Mouse (Mus musculus) erythroblast, embryonic 14.5 days (primary cell): ENCODE measurements around the gene Ddx11. TPM values are rescaled to one million over a fixed set of nuclear protein-coding genes. Genes with fewer than 3 reads are reported as not detected.

ENCODE experiments used
- H3K27me3 ChIP-seq: 2 replicates; pipeline ENCODE4 v1.6.1; 2012; ENCODE audit warnings: inconsistent platforms; ENCODE audit not compliant: control insufficient read depth
- H3K36me3 ChIP-seq: 2 replicates; pipeline ENCODE4 v1.6.1; 2012; ENCODE audit warnings: mild to moderate bottlenecking, inconsistent platforms; ENCODE audit not compliant: control insufficient read depth
- H3K4me1 ChIP-seq: 2 replicates; pipeline ENCODE4 v1.6.1; 2012; ENCODE audit warnings: inconsistent platforms; ENCODE audit not compliant: control insufficient read depth
- H3K4me3 ChIP-seq: replicated peaks from 2 replicates; pipeline ENCODE3; 2012; ENCODE audit warnings: moderate library complexity, mild to moderate bottlenecking, inconsistent platforms
- H3K9me3 ChIP-seq: 2 replicates; pipeline ENCODE4 v1.6.1; 2012; ENCODE audit warnings: low read length, inconsistent platforms, mixed read lengths; ENCODE audit not compliant: control insufficient read depth
- GATA1 ChIP-seq: IDR thresholded peaks from 2 replicates; pipeline ENCODE4 v1.6.1; 2012; ENCODE audit warnings: low read length, inconsistent platforms, mixed read lengths
- TAL1 ChIP-seq: IDR thresholded peaks from 3 replicates; pipeline ENCODE4 v1.6.1; 2012; ENCODE audit warnings: low read length, inconsistent platforms, mixed read lengths
- polyA plus RNA-seq: library from polyadenylated mRNA; stranded (reverse); fragments of >175 nt; gene quantifications from 2 replicates; pipeline ENCODE4 v1.2.3, GENCODE M21; 2012

The Ddx11 gene
- 0.25 and 0.51 TPM in 2 replicates for polyA plus RNA-seq

- H3K9me3 ChIP-seq: no peaks in the 10 kb centered on the region
- peak within 1 kb of the TSS; percentile 73 for H3K4me3 ChIP-seq
- TF ChIP-seq GATA1: no peak
- no peak for TF ChIP-seq TAL1
- no peaks in the 10 kb centered on the region for H3K27me3 ChIP-seq
- peaks cover 46% of the 10 kb centered on the region for H3K4me1 ChIP-seq
- peaks cover 46% of the 10 kb centered on the region for H3K36me3 ChIP-seq
Measured at GRCm38 (mm10) chr17:66123066-66123815, at the start of gene Ddx11. Ddx11 (plus strand) TSS chr17:66123520.

DNA sequence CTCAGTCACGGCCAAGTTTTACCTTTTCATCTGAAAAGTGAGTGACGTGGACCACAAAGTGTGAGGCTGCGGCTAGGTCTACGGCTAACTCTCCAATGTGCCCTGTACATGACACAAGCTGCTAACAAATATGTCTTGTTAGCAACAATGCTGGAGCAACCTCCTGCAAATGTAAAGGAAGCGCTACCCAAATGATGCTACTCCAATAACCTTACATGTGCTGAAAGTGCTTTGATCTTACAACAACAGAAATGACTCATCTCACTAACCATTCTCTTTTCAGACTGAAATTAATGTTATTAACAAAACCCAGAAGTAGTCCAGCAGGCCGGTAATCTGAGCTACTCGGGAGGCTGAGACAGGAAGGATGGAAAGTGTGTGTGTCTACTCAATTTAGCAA, 49.3 kb upstream of the Ddx11 start:
- Histone ChIP-seq H3K4me1 (peaks cover 26% of the 10 kb centered on the region), H3K4me3 (no peak overlapping the region), H3K36me3 (peaks cover 8% of the 10 kb centered on the region), H3K27me3 (no peaks in the 10 kb centered on the region), H3K9me3 (no peaks in the 10 kb centered on the region)
- TF ChIP-seq TAL1 (no peak), GATA1 (no peak)

GRCm38 (mm10) chr17:66075827-66076173, 47.5 kb upstream of the Ddx11 start:
- H3K4me3 ChIP-seq: peak overlapping the region; percentile 73
- peaks cover 26% of the 10 kb centered on the region for H3K36me3 ChIP-seq
- no peaks in the 10 kb centered on the region for H3K27me3 ChIP-seq
- H3K9me3 ChIP-seq: no peaks in the 10 kb centered on the region
- TF ChIP-seq TAL1: no peak
- no peak for TF ChIP-seq GATA1
- H3K4me1 ChIP-seq: peaks cover 26% of the 10 kb centered on the region

- TF ChIP-seq GATA1: no peak
- no peak for TF ChIP-seq TAL1
- Histone ChIP-seq H3K4me3 (peak overlapping the region; percentile 73), H3K9me3 (no peaks in the 10 kb centered on the region), H3K36me3 (peaks cover 31% of the 10 kb centered on the region), H3K4me1 (peaks cover 26% of the 10 kb centered on the region), H3K27me3 (no peaks in the 10 kb centered on the region)
Measured at GRCm38 (mm10) chr17:66076174-66076927, 47.0 kb upstream of the Ddx11 start.

GRCm38 (mm10) chr17:66076934-66077333, 46.4 kb upstream of the Ddx11 start, which contains the start of gene Ankrd12:
Ankrd12 (minus strand) TSS chr17:66077089.
- Histone ChIP-seq H3K9me3 (no peaks in the 10 kb centered on the region), H3K4me1 (peaks cover 24% of the 10 kb centered on the region), H3K27me3 (no peaks in the 10 kb centered on the region), H3K4me3 (peak within 1 kb of the TSS; percentile 73), H3K36me3 (peaks cover 37% of the 10 kb centered on the region)
- TF ChIP-seq GATA1 (no peak), TAL1 (no peak)

DNA sequence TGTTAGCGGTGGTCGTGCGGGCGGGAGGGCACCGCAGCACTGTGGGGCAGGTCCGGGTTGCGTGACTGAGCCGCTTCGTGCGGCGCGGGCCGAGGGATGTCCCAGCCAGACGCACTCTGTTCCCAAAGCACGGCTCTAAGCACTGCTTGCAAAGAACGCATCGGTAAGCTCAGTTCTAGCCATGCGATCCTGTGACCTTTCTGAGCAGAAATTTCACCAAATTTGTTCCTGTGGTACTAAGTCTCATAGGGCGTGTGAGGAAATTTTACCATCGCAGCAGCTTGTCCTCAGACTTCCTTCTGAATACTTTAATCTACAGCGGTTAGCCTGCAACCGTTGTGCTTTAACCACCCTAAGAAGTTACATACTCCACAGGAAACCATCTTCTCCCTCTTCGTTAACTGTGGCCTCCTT, 45.9 kb upstream of the Ddx11 start:
- TF ChIP-seq TAL1 (no peak), GATA1 (no peak)
- peak overlapping the region; percentile 73 for H3K4me3 ChIP-seq
- peaks cover 38% of the 10 kb centered on the region for H3K36me3 ChIP-seq
- H3K4me1 ChIP-seq: peaks cover 24% of the 10 kb centered on the region
- no peaks in the 10 kb centered on the region for H3K9me3 ChIP-seq
- H3K27me3 ChIP-seq: no peaks in the 10 kb centered on the region

DNA sequence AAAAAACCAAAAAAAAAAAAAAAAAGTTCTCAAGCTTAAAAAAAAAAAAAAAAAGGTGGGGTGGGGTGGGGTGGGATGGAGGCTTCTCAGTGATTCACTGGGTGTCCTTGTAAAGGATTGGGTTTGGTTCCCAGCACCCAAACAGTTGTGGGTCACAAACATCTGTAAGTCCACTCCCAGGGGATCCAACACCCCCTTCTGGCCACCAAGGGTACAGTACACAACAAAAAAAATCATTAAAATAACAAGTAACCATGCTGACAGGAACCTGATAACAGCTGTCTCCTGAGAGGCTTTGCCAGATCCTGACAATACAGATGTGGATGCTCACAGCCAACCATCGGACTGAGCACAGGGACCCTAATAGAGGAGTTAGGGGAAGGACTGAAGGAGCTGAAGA, 38.8 kb upstream of the Ddx11 start:
- TF ChIP-seq GATA1 (no peak), TAL1 (no peak)
- Histone ChIP-seq H3K4me1 (peaks cover 2% of the 10 kb centered on the region; the same call in 1 of the 2 replicates), H3K36me3 (peaks cover 75% of the 10 kb centered on the region), H3K4me3 (no peak overlapping the region), H3K9me3 (no peaks in the 10 kb centered on the region), H3K27me3 (no peaks in the 10 kb centered on the region)

DNA sequence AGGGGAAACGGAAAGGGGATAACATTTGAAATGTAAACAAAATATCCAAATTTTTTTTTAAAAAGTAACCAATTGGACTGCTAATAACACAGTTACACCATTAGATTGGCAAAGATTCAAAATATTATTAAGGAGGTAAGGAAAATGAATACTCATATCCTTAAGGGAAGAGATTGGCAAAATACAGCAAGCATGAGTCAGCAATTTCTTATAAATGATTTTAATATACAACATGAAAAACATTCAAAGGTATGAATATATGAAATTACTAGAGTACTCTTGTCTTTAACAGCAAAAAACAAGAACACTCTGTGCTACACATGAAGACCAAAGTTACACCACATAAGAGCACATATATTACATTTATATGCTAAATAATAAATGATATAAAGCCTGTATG, 38.3 kb upstream of the Ddx11 start:
- no peaks in the 10 kb centered on the region for H3K27me3 ChIP-seq
- H3K36me3 ChIP-seq: peaks cover 74% of the 10 kb centered on the region
- peaks cover 2% of the 10 kb centered on the region; the same call in 1 of the 2 replicates for H3K4me1 ChIP-seq
- TF ChIP-seq TAL1 (no peak), GATA1 (no peak)
- H3K4me3 ChIP-seq: no peak overlapping the region
- H3K9me3 ChIP-seq: no peaks in the 10 kb centered on the region

GRCm38 (mm10) chr17:66090251-66090650, 33.1 kb upstream of the Ddx11 start:
- H3K36me3 ChIP-seq: peaks cover 71% of the 10 kb centered on the region
- TF ChIP-seq GATA1 (no peak), TAL1 (no peak)
- no peaks in the 10 kb centered on the region for H3K4me1 ChIP-seq
- no peak overlapping the region for H3K4me3 ChIP-seq
- H3K9me3 ChIP-seq: no peaks in the 10 kb centered on the region
- H3K27me3 ChIP-seq: no peaks in the 10 kb centered on the region
